In the genomic region with DNA sequence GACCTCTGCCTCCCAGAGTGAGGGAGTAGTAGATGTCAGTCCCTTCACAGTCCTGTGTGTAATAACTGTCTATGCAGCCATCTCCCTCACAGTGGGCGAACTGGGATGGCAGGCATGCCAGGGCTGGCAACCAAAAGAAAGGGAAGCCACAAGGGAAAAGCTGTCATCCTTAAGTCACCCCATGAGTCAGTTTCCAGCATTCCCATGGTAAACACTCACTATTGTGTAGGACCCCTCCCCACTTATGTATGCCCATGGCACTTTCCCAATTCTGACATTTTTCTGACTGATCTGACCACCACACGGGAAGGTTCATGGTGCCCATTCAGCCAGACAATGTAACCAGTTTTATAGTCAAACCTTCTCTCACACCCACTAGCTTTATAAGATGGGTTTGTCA, we compare ENCODE assay signal across 21 mouse cellular contexts. TPM values are rescaled to one million over a fixed set of nuclear protein-coding genes. Genes with fewer than 3 reads are reported as not detected.
DNase-seq lines count a peak whose midpoint lies in the region; ATAC-seq and TF ChIP-seq lines count a peak whose summit lies in the region.
"Had no signal": no experiment of that assay in that cellular context is flagged by ENCODE, and none has a peak within 500 bp of the region (broad histone marks: within the 10 kb centered on the region; RNA-seq: fewer than 3 reads in every experiment).

No protein-coding gene starts in this region.

- TF ChIP-seq CTCF in C2C12 (IDR thresholded peaks at IDR 0.05; ENCODE audit: control insufficient read depth, insufficient read depth, insufficient read length) (no peak), Patski (IDR thresholded peaks at IDR 0.05) (no peak)
- TF ChIP-seq CTCF in left cerebral cortex, adult 2 months (IDR thresholded peaks at IDR 0.05), result no peak

- peak; percentile 7 for DNase-seq in cerebellum, adult 9-10 months
- no peak for DNase-seq in cerebellum, postnatal 14 days
- DNase-seq in 3134 (ENCODE audit: extremely low read depth, insufficient read length, low spot score), result peak; percentile 51
- peak; percentile 81 for DNase-seq in Patski (ENCODE audit: low read depth, low spot score)
- DNase-seq in neural tube, embryonic 10.5 days (ENCODE audit: extremely low spot score, low spot score), result no peak
- no peak for DNase-seq in liver
- DNase-seq in left cerebral cortex, adult 2 months (ENCODE audit: extremely low spot score in 1 of 2, low spot score in 2 of 2), result no peak
- DNase-seq: adrenal gland, adult 8-10 months; adrenal gland, postnatal 14 days; adrenal gland, postnatal 36 days; B cell, adult 2 months; cerebellum, adult 11-12 months; cerebellum, adult 2 months; cerebellum, adult 9-11 months; cerebellum, postnatal 25 days; forebrain, postnatal 0 days had no signal

- intact Hi-C loops in left cerebral cortex, adult 2 months (cut with DNase I), result loop anchor here (5.0 kb wide), 2 partner anchors 137 to 428 kb away; no protein-coding TSS in a partner anchor

- H3K27ac ChIP-seq in left cerebral cortex, adult 2 months, result no peak overlapping the region
- H3K27ac ChIP-seq: embryonic facial prominence, embryonic 10.5 days; embryonic facial prominence, embryonic 12.5 days; forebrain, embryonic 13.5 days; forebrain, embryonic 15.5 days had no signal

- POLR2A ChIA-PET in Patski (lab: Charles Lee), result no interaction called here

- peaks cover 7% of the 10 kb centered on the region for H3K79me3 ChIP-seq in C2C12 (ENCODE audit: low read depth)

- H3K4me3 ChIP-seq in C2C12 (ENCODE audit: insufficient read depth, poor library complexity, severe bottlenecking), result no peak overlapping the region
- H3K4me3 ChIP-seq in left cerebral cortex, adult 2 months, result no peak overlapping the region
- H3K4me3 ChIP-seq: embryonic facial prominence, embryonic 10.5 days; embryonic facial prominence, embryonic 12.5 days; forebrain, embryonic 13.5 days; forebrain, embryonic 15.5 days had no signal

- CTCF ChIA-PET in Patski (lab: Charles Lee), result interaction anchor here (0.7 to 7.3 kb wide), 5 partner anchors 13 to 507 kb away, joined by 3 to 114 read pairs (median 6); a partner anchor contains a TSS

- in situ Hi-C loops in Patski (cut with MboI; ENCODE audit: low pct_unique_long_range_greater_than_20kb), result no loop called here

- H3K27me3 ChIP-seq in C2C12 (ENCODE audit: control insufficient read depth, insufficient read depth, insufficient read length) (no peaks in the 10 kb centered on the region), Patski (no peaks in the 10 kb centered on the region)
- H3K27me3 ChIP-seq: embryonic facial prominence, embryonic 12.5 days; forebrain, embryonic 15.5 days had no signal

- ATAC-seq in Patski, result no peak
- ATAC-seq: forebrain, embryonic 13.5 days; forebrain, embryonic 15.5 days; forebrain, postnatal 0 days had no signal

- H3K36me3 ChIP-seq in C2C12 (ENCODE audit: control insufficient read depth, insufficient read depth), result no peaks in the 10 kb centered on the region
- H3K36me3 ChIP-seq: embryonic facial prominence, embryonic 10.5 days; embryonic facial prominence, embryonic 12.5 days; forebrain, embryonic 15.5 days had no signal

- peak overlapping the region; percentile 0 for H3ac ChIP-seq in C2C12 (ENCODE audit: control insufficient read depth, insufficient read length, low read depth)

- H3K79me2 ChIP-seq in C2C12 (ENCODE audit: control insufficient read depth, insufficient read depth), result peaks cover 13% of the 10 kb centered on the region

TF ChIP-seq in C2C12, 6 proteins besides CTCF, POLR2A, EP300 and RAD21:
- no peak for TF ChIP-seq MYOD1 (IDR thresholded peaks at IDR 0.05; ENCODE audit: control insufficient read depth, insufficient read length, low read depth)
- TF ChIP-seq CEBPB (IDR thresholded peaks at IDR 0.05; ENCODE audit: low read depth), result no peak
- TF ChIP-seq USF1 (IDR thresholded peaks at IDR 0.05; ENCODE audit: low read depth), result no peak
- no peak for TF ChIP-seq MYOG (IDR thresholded peaks at IDR 0.05; ENCODE audit: control insufficient read depth, extremely low read depth, insufficient read length)
- no peak for TF ChIP-seq FOSL1 (IDR thresholded peaks at IDR 0.05; ENCODE audit: insufficient read depth, low read length, poor library complexity, severe bottlenecking)
- no peak for TF ChIP-seq MAX (IDR thresholded peaks at IDR 0.05)

RNA-seq across cellular contexts. Expression of a gene that starts 4.1 kb away (rescaled TPM):
- polyA plus RNA-seq in C2C12 (2012; fragmentation: generic; extraction: Trizol) (47.3 TPM), Patski (2021) (47.0 TPM)
- 10 to 100 TPM; 21.0 to 22.4 TPM for total RNA-seq in left cerebral cortex, adult 2 months (2021)

RNA-seq across cellular contexts. Expression of a gene that starts 23.4 kb away (rescaled TPM):
- polyA plus RNA-seq in C2C12 (2012; fragmentation: generic; extraction: Trizol) (10.2 TPM), Patski (2021) (27.2 TPM)
- 10 to 100 TPM; 30.2 to 31.9 TPM for total RNA-seq in left cerebral cortex, adult 2 months (2021)

RNA-seq across cellular contexts. Expression of a gene that starts 23.7 kb away (rescaled TPM):
- 0.42 TPM for polyA plus RNA-seq in C2C12 (2012; fragmentation: generic; extraction: Trizol)
- polyA plus RNA-seq in Patski (2021), result 4.3 TPM
- total RNA-seq in left cerebral cortex, adult 2 months (2021), result 1 to 10 TPM in 1 of 2 experiments, under 1 TPM in 1; 0.79 to 1.3 TPM

Comparison
In these comparisons a context has a peak if more than half of its experiments do, and no peak if none do; other contexts are left out.
1. DNase-seq: peak in cerebellum, adult 9-10 months (single experiment), 3134 (single experiment) and Patski (single experiment); none in cerebellum, postnatal 14 days (0 of 2), neural tube, embryonic 10.5 days (single experiment), liver (single experiment) and left cerebral cortex, adult 2 months (0 of 2).